Mouse (Mus musculus) liver, embryonic 12.5 days (tissue): ENCODE results near the gene Oas1d. TPM values are rescaled to one million over a fixed set of nuclear protein-coding genes. Genes with fewer than 3 reads are reported as not detected.
"Not testable (repeated sequence)": the region's sequence is repeated elsewhere in the genome, so short reads cannot be mapped to it uniquely, and the experiment has no call there.

Experiments
- ATAC-seq: fragments of 200-750 bp; cut with Nextera tagmentation; 2 replicates; pipeline ENCODE4 v1.8.0; 2017; ENCODE audit warnings: moderate number of reproducible peaks, mild to moderate bottlenecking, moderate library complexity
- H3K27ac ChIP-seq: fragments of 300-500 bp; sonication (generic); 2 replicates; pipeline ENCODE4 v1.5.1; 2016; ENCODE audit warnings: mild to moderate bottlenecking
- H3K27me3 ChIP-seq: fragments of 300-500 bp; sonication (generic); replicated peaks from 2 replicates; pipeline ENCODE4 v1.6.1; 2016; ENCODE audit warnings: mild to moderate bottlenecking, moderate library complexity
- H3K36me3 ChIP-seq: fragments of 300-500 bp; sonication (generic); 2 replicates; pipeline ENCODE4 v1.6.1; 2016; ENCODE audit warnings: mild to moderate bottlenecking, moderate library complexity
- H3K4me1 ChIP-seq: fragments of 300-500 bp; sonication (generic); 2 replicates; pipeline ENCODE4 v1.6.1; 2016
- H3K4me2 ChIP-seq: fragments of 300-500 bp; sonication (generic); 2 replicates; pipeline ENCODE4 v1.6.1; 2016; ENCODE audit warnings: mild to moderate bottlenecking, moderate library complexity
- H3K4me3 ChIP-seq: fragments of 300-500 bp; sonication (generic); 2 replicates; pipeline ENCODE4 v1.5.1; 2016; ENCODE audit warnings: mild to moderate bottlenecking, moderate library complexity
- H3K9ac ChIP-seq: fragments of 300-500 bp; sonication (generic); 2 replicates; pipeline ENCODE4 v1.6.1; 2016; ENCODE audit warnings: mild to moderate bottlenecking, moderate library complexity
- H3K9me3 ChIP-seq: fragments of 300-500 bp; sonication (generic); replicated peaks from 2 replicates; pipeline ENCODE4 v1.6.1; 2016; ENCODE audit warnings: mild to moderate bottlenecking, moderate library complexity
- WGBS: fragments of 180-500 bp; shearing (Covaris S2); methylation state at CpG from one replicate; pipeline ENCODE4 v1.1.7; 2016; ENCODE audit not compliant: insufficient replicate concordance; 5-methylcytosine and 5-hydroxymethylcytosine counted together
- polyA plus RNA-seq: library from polyadenylated mRNA; unstranded; fragments of >200 nt; fragmentation: Nextera tagmentation; extraction: Ambion mirVana; gene quantifications from 2 replicates; pipeline ENCODE4 v1.2.1, GENCODE M21; 2016

The Oas1d gene
- polyA plus RNA-seq, 1 experiment from 2014 or later, result not detected

- not testable (repeated sequence) for H3K4me3 ChIP-seq, H3K9ac ChIP-seq, H3K27me3 ChIP-seq, H3K4me2 ChIP-seq, H3K36me3 ChIP-seq, H3K9me3 ChIP-seq, H3K4me1 ChIP-seq, H3K27ac ChIP-seq, ATAC-seq
- 26% methylated on average over 4 of the region's 4 CpGs for WGBS
These were observed 26.0 kb upstream of the Oas1d start for GRCm38 (mm10) chr5:120888294-120888815.

- H3K9ac ChIP-seq, result no peak overlapping the region
- H3K9me3 ChIP-seq, result no peaks in the 10 kb centered on the region
- H3K4me2 ChIP-seq, result no peak overlapping the region
- ATAC-seq, result no peak
- no peak overlapping the region for H3K4me3 ChIP-seq
- H3K27ac ChIP-seq, result no peak overlapping the region
- no peaks in the 10 kb centered on the region for H3K4me1 ChIP-seq
- H3K36me3 ChIP-seq, result no peaks in the 10 kb centered on the region
- 58% methylated on average over 2 of the region's 2 CpGs for WGBS
- H3K27me3 ChIP-seq, result no peaks in the 10 kb centered on the region; the same call in 1 of the 2 replicates
These were observed 24.3 kb upstream of the Oas1d start for GRCm38 (mm10) chr5:120890026-120890425.

GRCm38 (mm10) chr5:120890991-120891390 is 23.3 kb upstream of the Oas1d start:
- Histone ChIP-seq H3K4me3 (no peak overlapping the region), H3K27me3 (no peaks in the 10 kb centered on the region; the same call in 1 of the 2 replicates), H3K9me3 (no peaks in the 10 kb centered on the region), H3K36me3 (no peaks in the 10 kb centered on the region), H3K27ac (no peak overlapping the region), H3K4me1 (no peaks in the 10 kb centered on the region), H3K4me2 (no peak overlapping the region), H3K9ac (no peak overlapping the region)
- 33% methylated on average over 3 of the region's 3 CpGs for WGBS
- ATAC-seq, result no peak

DNA sequence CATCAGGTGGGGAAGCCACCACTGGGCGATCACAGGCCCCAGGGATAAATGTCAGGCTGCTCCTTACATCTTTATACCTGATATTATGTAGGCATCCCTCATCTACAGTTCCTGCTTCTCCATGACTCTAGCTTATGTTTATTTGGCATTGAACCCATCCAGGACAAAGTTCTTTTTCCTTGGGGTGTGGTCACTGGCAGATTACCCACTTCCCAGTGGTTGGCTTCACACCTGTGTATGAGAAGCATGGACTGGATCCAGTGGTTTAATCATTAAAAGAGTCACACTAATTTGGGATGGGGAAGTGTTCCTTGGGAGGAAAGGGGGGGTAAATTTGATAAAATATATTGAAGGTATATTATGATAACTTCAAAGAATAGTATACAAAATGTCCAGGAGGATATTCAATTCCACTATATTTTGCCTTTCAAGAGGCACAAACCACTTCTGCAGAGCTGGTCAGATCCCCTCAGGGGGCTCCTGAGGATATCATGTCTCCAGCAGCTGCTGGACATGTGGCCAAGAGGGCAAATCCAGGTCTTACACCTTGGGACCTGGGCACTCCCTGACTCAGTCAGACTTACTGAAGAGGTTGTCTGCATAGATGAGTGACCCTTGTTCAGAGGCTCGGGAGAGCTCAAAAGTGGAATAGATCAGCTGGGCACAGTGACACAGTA is 22.6 kb upstream of the Oas1d start:
- not testable (repeated sequence) for H3K9ac ChIP-seq, H3K36me3 ChIP-seq, H3K4me2 ChIP-seq, H3K9me3 ChIP-seq, H3K4me3 ChIP-seq, H3K4me1 ChIP-seq, H3K27ac ChIP-seq, H3K27me3 ChIP-seq, ATAC-seq
- 52% methylated on average over 2 of the region's 2 CpGs for WGBS

GRCm38 (mm10) chr5:120892243-120892660 is 22.1 kb upstream of the Oas1d start:
- Histone ChIP-seq H3K27me3 (no peaks in the 10 kb centered on the region; the same call in 1 of the 2 replicates), H3K36me3 (no peaks in the 10 kb centered on the region), H3K27ac (no peak overlapping the region), H3K4me1 (no peaks in the 10 kb centered on the region), H3K9ac (no peak overlapping the region), H3K4me3 (no peak overlapping the region), H3K4me2 (no peak overlapping the region), H3K9me3 (no peaks in the 10 kb centered on the region)
- no peak for ATAC-seq
- WGBS, result 57% methylated on average over 2 of the region's 2 CpGs

DNA sequence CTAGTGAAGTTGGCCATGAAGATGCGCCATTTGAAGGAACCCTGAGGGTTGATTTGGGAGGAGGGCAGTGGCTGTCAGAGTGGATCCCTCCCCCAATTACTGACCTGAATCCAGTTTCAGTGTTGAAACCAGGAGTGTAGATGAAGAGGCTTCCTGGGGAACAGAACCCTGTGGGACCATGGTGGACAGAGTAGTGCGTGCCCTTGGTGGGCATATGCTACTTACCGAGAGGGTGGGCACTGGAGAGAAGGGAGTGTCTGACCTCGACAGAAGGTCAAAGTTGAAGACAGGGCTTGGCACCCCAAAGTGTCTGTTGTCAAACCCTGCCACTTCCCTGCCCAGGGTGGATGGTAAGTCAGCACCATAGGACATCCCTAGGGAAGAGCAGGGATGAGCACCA is 20.5 kb upstream of the Oas1d start:
- not testable (repeated sequence) for H3K4me2 ChIP-seq, ATAC-seq, H3K27me3 ChIP-seq, H3K4me1 ChIP-seq, H3K9me3 ChIP-seq, H3K36me3 ChIP-seq, H3K27ac ChIP-seq, H3K9ac ChIP-seq, H3K4me3 ChIP-seq
- 74% methylated on average over 4 of the region's 4 CpGs for WGBS

- not testable (repeated sequence) for H3K4me1 ChIP-seq, H3K4me2 ChIP-seq, H3K27ac ChIP-seq, H3K9ac ChIP-seq, ATAC-seq, H3K36me3 ChIP-seq, H3K9me3 ChIP-seq, H3K27me3 ChIP-seq, H3K4me3 ChIP-seq
- 38% methylated on average over 2 of the region's 2 CpGs for WGBS
These were observed 19.6 kb upstream of the Oas1d start for GRCm38 (mm10) chr5:120894692-120895091.

DNA sequence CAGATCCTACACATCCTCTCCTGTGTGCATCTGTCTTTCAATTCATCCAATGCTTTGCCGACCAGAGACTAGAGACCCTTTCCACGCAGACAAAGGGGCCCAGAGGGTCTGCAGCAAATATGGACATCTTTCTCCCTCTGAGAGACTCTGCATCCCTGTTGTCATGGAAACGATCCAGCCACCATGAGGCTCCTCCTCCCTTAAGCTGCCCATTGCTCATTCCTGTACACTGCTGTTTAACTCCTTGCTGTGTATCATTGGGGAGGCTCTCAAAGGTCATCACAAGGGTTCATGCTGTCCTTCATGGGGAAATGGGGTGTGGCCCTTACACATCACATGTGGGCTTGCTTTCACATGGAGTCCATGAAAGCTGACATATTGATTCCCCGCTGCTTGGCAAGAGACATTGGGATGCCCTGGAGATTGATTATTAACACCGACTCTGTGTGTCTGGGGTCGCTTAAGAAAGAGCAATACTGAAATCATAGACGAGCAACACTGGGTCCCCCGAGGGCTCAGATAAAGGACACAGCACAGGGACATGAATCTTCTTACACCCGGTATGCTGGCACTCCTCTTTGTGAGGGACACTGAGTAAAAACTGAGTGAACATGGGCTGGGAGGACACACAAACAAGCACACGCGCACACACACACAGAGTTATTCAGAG is 19.0 kb upstream of the Oas1d start:
- Histone ChIP-seq H3K4me1 (no peaks in the 10 kb centered on the region), H3K9ac (no peak overlapping the region), H3K27ac (no peak overlapping the region), H3K4me3 (no peak overlapping the region), H3K9me3 (no peaks in the 10 kb centered on the region), H3K4me2 (no peak overlapping the region), H3K36me3 (no peaks in the 10 kb centered on the region), H3K27me3 (no peaks in the 10 kb centered on the region)
- no peak for ATAC-seq
- 74% methylated on average over 11 of the region's 11 CpGs for WGBS

- H3K27ac ChIP-seq, result no peak overlapping the region
- no peak overlapping the region for H3K9ac ChIP-seq
- 65% methylated on average over 6 of the region's 6 CpGs for WGBS
- no peaks in the 10 kb centered on the region for H3K27me3 ChIP-seq
- H3K4me1 ChIP-seq, result no peaks in the 10 kb centered on the region
- H3K9me3 ChIP-seq, result no peaks in the 10 kb centered on the region
- no peak for ATAC-seq
- H3K4me3 ChIP-seq, result no peak overlapping the region
- no peaks in the 10 kb centered on the region for H3K36me3 ChIP-seq
- H3K4me2 ChIP-seq, result no peak overlapping the region
These were observed 16.0 kb upstream of the Oas1d start for GRCm38 (mm10) chr5:120898307-120898706.

DNA sequence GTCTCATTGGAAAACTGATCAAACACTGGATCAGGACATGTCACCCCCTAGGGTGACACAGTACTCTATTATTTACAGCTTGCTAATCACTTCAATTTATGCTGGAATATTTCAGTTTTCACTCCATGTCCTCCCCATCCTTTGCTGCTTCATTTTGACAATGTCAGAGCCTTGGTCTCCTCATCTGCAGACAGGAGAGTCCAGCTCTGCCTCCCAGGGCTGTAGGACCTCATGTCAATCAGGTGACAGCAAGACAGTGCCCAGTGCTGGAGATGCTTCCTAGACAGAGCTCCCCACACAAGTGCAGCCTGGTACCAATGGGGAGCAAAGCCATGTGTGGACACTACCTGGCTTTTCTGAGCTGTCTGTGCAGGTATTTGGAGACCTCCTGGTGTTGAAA is 15.6 kb upstream of the Oas1d start:
- no peak for ATAC-seq

DNA sequence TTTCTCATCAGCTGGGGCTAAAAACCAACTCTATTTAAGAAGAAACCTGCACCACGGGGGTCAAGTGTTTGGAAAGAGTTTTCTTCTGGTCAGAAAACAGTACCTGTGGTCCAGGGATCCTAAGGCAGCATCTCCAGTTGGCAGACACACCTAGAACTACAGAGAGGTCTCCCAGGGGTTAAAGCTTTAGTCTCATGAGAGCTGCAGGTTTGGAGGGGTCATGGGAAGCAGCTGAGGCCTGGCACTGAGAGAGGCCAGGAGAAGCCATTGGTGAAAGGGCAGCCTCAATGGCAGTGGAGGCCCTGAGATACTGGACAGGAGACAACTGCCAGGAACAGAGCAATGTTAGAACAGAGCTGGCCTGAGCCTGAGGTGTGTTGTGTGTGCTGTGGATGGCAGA is 13.7 kb upstream of the Oas1d start:
- WGBS, result 31% methylated on average over 1 of the region's 1 CpGs
- ATAC-seq, result no peak

More for the DNA sequence above, 15.6 kb upstream of the Oas1d start:
- no peaks in the 10 kb centered on the region for H3K27me3 ChIP-seq
- H3K27ac ChIP-seq, result no peak overlapping the region
- no peaks in the 10 kb centered on the region for H3K36me3 ChIP-seq
- no peaks in the 10 kb centered on the region for H3K4me1 ChIP-seq
- no peaks in the 10 kb centered on the region for H3K9me3 ChIP-seq
- no peak overlapping the region for H3K4me2 ChIP-seq
- no peak overlapping the region for H3K9ac ChIP-seq
- no peak overlapping the region for H3K4me3 ChIP-seq

GRCm38 (mm10) chr5:120902056-120902455 is 12.3 kb upstream of the Oas1d start:
- Histone ChIP-seq H3K27me3 (no peaks in the 10 kb centered on the region), H3K36me3 (no peaks in the 10 kb centered on the region), H3K9me3 (no peaks in the 10 kb centered on the region), H3K27ac (no peak overlapping the region), H3K4me2 (no peak overlapping the region), H3K4me1 (no peaks in the 10 kb centered on the region), H3K9ac (no peak overlapping the region), H3K4me3 (no peak overlapping the region)
- 72% methylated on average over 5 of the region's 5 CpGs for WGBS
- no peak for ATAC-seq

More for the DNA sequence above, 13.7 kb upstream of the Oas1d start:
- H3K9ac ChIP-seq, result no peak overlapping the region
- H3K4me2 ChIP-seq, result no peak overlapping the region
- H3K27me3 ChIP-seq, result no peaks in the 10 kb centered on the region
- H3K4me1 ChIP-seq, result no peaks in the 10 kb centered on the region
- H3K4me3 ChIP-seq, result no peak overlapping the region
- H3K27ac ChIP-seq, result no peak overlapping the region
- H3K9me3 ChIP-seq, result no peaks in the 10 kb centered on the region
- H3K36me3 ChIP-seq, result no peaks in the 10 kb centered on the region
